Mouse (Mus musculus) midbrain, postnatal 0 days (tissue): ENCODE results near the gene Mob3b. TPM values are rescaled to one million over a fixed set of nuclear protein-coding genes. Genes with fewer than 3 reads are reported as not detected.

ENCODE experiments used
- ATAC-seq: fragments of 200-750 bp; cut with Nextera tagmentation; 2 replicates; pipeline ENCODE4 v1.8.0; 2017; ENCODE audit warnings: moderate number of reproducible peaks, mild to moderate bottlenecking, moderate TSS enrichment, moderate library complexity; ENCODE audit not compliant: low FRiP score
- DNase-seq: peaks from one replicate; pipeline ENCODE4 v3.0.0-alpha.2; 2015; ENCODE audit warnings: low spot score
- H3K27ac ChIP-seq: fragments of 300-500 bp; sonication (generic); 2 replicates; pipeline ENCODE4 v1.5.1; 2014; ENCODE audit warnings: low read depth, mild to moderate bottlenecking, low read length, mixed read lengths
- H3K27me3 ChIP-seq: fragments of 300-500 bp; sonication (generic); 2 replicates; pipeline ENCODE4 v1.6.1; 2014; ENCODE audit warnings: low read length, control low read depth, mixed read lengths; ENCODE audit not compliant: insufficient read depth
- H3K36me3 ChIP-seq: fragments of 300-500 bp; sonication (generic); 2 replicates; pipeline ENCODE4 v1.6.1; 2014; ENCODE audit warnings: low read length, control low read depth, mixed read lengths; ENCODE audit not compliant: insufficient read depth
- H3K4me1 ChIP-seq: fragments of 300-500 bp; sonication (generic); 2 replicates; pipeline ENCODE4 v1.6.1; 2014; ENCODE audit warnings: mild to moderate bottlenecking, control low read depth, antibody characterized with exemption, low read length, mixed read lengths; ENCODE audit not compliant: insufficient read depth
- H3K4me2 ChIP-seq: fragments of 300-500 bp; sonication (generic); 2 replicates; pipeline ENCODE4 v1.6.1; 2014; ENCODE audit warnings: low read depth, mild to moderate bottlenecking, low read length, mixed read lengths; ENCODE audit not compliant: poor library complexity, severe bottlenecking
- H3K4me3 ChIP-seq: fragments of 300-500 bp; sonication (generic); 2 replicates; pipeline ENCODE4 v1.5.1; 2014; ENCODE audit warnings: low read depth, mild to moderate bottlenecking, low read length, moderate library complexity
- H3K9ac ChIP-seq: fragments of 300-500 bp; sonication (generic); replicated peaks from 2 replicates; pipeline ENCODE4 v1.6.1; 2014; ENCODE audit warnings: mild to moderate bottlenecking, low read length, moderate library complexity, mixed read lengths; ENCODE audit not compliant: poor library complexity, severe bottlenecking
- H3K9me3 ChIP-seq: fragments of 300-500 bp; sonication (generic); 2 replicates; pipeline ENCODE4 v1.6.1; 2016; ENCODE audit warnings: low read length, control low read depth
- CTCF ChIP-seq: IDR thresholded peaks from 2 replicates; pipeline ENCODE4 v1.5.1; 2016; ENCODE audit warnings: antibody characterized with exemption, mild to moderate bottlenecking
- WGBS: fragments of 180-500 bp; shearing (Covaris S2); extraction: QIAGEN DNeasy Blood & Tissue Kit; methylation state at CpG from one replicate; pipeline ENCODE4 v1.1.7; 2014; 5-methylcytosine and 5-hydroxymethylcytosine counted together
- polyA plus RNA-seq: library from polyadenylated mRNA; unstranded; fragments of >200 nt; fragmentation: Nextera tagmentation; extraction: Ambion mirVana; gene quantifications from 2 replicates; pipeline ENCODE4 v1.2.1, GENCODE M21; 2015
- total RNA-seq: library from RNA; depleted of rRNA; stranded (reverse); fragments of >200 nt; gene quantifications from 2 replicates; pipeline ENCODE4 v1.2.3, GENCODE M21; 2014

Gene Mob3b
- total and polyA plus RNA-seq, 2 experiments from 2014 or later, result 0.77 to 1.6 TPM

DNA sequence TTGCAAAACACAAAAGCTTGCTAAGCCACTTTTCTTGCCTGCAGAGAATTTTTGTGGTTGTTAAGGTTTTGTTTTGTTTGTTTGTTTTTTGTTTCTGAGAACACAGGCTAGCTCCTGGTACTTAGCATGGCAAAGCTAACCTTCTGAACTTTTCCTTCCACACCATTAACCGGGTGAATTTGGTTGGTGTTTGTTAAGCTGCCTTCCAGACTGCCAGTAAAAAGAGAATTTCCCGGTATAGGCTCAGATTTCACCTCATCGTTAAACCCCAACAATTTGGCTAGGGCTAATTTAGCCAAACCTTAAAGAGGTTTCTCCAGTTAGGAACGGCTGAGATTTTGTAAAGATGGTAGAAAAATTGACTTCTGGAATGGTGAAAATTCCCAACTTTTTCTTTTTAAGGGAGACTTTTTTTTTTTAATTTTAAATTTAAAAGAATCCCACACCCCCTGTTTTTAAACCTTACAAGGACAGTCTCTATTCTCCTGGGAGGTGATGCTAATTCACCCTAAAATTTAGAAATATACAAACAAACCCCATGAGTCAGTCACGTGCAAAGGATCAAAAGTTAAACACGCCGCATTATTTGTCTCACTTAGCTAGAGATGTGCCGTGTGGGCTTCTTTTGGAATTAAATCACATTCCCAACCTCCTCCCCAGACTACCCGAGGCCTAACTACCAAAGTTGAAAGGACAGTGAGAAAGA, 108.1 kb downstream of the Mob3b start:
- Histone ChIP-seq H3K27me3 (no peaks in the 10 kb centered on the region), H3K27ac (no peak overlapping the region), H3K9me3 (no peaks in the 10 kb centered on the region), H3K4me1 (no peaks in the 10 kb centered on the region), H3K4me2 (no peak overlapping the region), H3K4me3 (no peak overlapping the region), H3K9ac (no peak overlapping the region), H3K36me3 (no peaks in the 10 kb centered on the region)
- ATAC-seq (no peak), DNase-seq (no peak)
- WGBS, result 71% methylated on average over 9 of the region's 9 CpGs
- no peak for TF ChIP-seq CTCF

DNA sequence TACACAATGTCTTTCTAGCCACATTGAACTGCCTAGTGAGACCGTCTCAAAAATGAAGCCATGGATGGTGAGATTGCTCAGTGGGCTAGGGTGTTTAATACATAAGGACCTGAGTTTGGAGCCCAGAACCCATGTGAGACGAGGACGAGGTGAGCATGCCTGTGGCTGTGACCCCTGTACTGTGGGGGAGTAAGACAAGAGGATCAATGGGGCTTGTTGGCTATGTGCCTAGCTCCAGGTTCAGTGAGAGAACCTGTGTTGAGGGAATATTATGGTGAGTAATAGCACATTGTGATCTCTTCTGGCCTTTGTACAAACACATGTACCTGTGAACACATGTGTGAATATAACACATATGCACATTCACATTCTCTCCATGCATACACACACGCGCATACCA, 116.4 kb downstream of the Mob3b start:
- no peak overlapping the region for H3K9ac ChIP-seq
- no peak for ATAC-seq
- DNase-seq, result no peak
- no peak for TF ChIP-seq CTCF
- H3K36me3 ChIP-seq, result no peaks in the 10 kb centered on the region
- no peaks in the 10 kb centered on the region for H3K4me1 ChIP-seq
- H3K27me3 ChIP-seq, result no peaks in the 10 kb centered on the region
- H3K4me2 ChIP-seq, result no peak overlapping the region
- WGBS, result 97% methylated on average over 5 of the region's 5 CpGs
- H3K9me3 ChIP-seq, result no peaks in the 10 kb centered on the region
- H3K27ac ChIP-seq, result no peak overlapping the region
- H3K4me3 ChIP-seq, result no peak overlapping the region

DNA sequence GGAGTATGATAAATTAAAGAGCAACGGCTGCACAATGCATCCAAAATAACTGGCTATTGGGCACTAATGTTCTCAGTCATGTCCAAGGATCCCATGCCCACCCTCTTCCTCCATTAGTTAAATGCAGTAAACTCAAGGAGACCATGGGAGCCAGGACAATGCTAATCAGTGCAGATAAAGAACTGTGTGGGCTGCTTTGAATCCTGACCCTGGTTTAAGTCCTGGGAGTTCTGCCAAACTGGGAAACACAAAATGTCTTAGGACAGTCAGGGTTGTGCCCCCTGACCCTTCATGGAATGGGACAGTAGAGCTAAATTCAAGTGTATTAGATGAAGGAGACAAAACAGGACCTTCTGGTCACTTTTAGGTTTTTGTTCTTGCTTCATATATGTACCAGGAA, 117.0 kb downstream of the Mob3b start:
- no peak overlapping the region for H3K4me3 ChIP-seq
- H3K9ac ChIP-seq, result no peak overlapping the region
- no peak overlapping the region for H3K4me2 ChIP-seq
- no peaks in the 10 kb centered on the region for H3K36me3 ChIP-seq
- no peaks in the 10 kb centered on the region for H3K9me3 ChIP-seq
- no peaks in the 10 kb centered on the region for H3K27me3 ChIP-seq
- DNase-seq (no peak), ATAC-seq (no peak)
- 97% methylated on average over 1 of the region's 1 CpGs for WGBS
- no peaks in the 10 kb centered on the region for H3K4me1 ChIP-seq
- H3K27ac ChIP-seq, result no peak overlapping the region
- TF ChIP-seq CTCF, result no peak

DNA sequence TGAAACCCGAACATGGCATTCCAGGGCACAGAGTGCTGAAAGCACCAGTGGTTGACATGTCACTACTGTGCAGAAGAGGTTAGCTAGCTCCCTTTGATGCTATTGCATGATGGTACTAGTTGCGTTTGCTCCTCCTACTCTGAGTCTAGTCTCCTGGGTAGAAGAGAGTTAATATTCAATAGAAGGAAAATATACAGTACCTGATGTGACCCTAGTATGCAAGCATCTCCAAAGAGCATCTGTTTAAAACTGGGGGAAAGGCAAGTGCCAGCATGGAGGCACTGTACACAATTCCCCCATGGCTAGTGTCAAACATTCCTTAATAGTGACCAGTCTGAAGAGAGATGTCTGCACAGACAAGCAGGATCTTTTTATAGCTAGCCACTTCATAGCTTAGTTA, 119.5 kb downstream of the Mob3b start:
- 92% methylated on average over 2 of the region's 2 CpGs for WGBS
- no peak for DNase-seq

DNA sequence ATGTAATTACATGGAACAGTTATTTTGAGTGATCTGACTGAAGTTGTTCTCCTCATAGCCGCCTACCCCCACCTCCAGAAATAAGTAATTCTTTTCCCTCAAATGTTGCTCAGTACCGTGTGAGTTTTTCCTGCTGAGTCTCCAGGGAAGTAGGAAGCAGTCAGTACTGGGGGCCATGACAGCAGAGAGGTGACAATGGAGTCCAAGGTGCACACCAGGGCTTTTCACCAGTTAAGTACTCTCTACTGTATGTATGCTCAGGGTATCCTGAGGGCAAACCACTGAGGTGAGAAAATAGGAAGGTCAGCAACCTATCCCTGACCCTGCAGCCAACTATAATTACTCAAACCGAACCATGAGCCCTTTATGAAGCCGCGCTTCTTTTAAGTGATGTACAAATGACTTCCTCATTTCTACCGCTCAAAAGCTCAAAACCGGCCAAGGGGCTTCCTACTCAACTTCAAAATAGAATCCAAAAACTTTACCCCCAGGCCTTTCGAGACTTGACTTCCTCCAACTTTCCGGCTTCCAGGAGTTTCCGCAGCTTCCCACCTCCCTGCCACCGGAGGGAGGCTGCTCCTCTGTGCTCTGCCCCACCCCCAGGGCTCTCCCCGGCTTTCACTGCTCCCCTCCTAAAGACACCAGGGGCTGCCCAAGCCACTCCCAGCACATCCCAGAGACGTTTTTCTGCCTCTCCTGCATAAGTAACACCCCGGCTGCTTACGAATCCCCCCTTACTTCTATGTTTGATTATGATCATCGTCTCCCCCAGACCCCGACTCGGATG, 122.6 kb downstream of the Mob3b start:
- Histone ChIP-seq H3K9ac (no peak overlapping the region), H3K27ac (no peak overlapping the region), H3K4me3 (no peak overlapping the region), H3K27me3 (no peaks in the 10 kb centered on the region), H3K4me1 (no peaks in the 10 kb centered on the region), H3K36me3 (no peaks in the 10 kb centered on the region), H3K9me3 (no peaks in the 10 kb centered on the region), H3K4me2 (no peak overlapping the region)
- TF ChIP-seq CTCF, result no peak
- WGBS, result 62% methylated on average over 18 of the region's 18 CpGs
- ATAC-seq (no peak), DNase-seq (no peak)

More for the DNA sequence above, 119.5 kb downstream of the Mob3b start:
- ATAC-seq, result no peak
- Histone ChIP-seq H3K4me3 (no peak overlapping the region), H3K36me3 (no peaks in the 10 kb centered on the region), H3K9me3 (no peaks in the 10 kb centered on the region), H3K4me1 (no peaks in the 10 kb centered on the region), H3K27me3 (no peaks in the 10 kb centered on the region), H3K27ac (no peak overlapping the region), H3K4me2 (no peak overlapping the region), H3K9ac (no peak overlapping the region)
- no peak for TF ChIP-seq CTCF

DNA sequence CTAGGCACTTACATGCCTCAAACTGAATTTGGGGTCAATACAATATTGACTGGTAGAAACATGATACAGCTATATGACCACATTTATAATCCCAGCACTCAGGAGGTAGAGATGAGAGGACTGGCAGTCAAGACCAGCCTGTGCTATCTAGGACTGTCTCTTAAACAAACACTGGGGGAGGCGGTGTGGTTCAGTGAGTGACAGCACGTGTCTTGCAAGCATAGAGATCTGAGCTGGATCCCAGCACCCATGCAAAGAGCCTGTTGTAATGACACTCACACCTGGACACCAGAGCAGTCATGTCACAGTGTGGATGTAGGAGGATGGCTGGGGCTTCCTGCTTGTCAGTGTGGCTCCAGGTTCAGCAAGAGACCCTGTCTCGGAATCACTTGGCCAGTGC, 124.5 kb downstream of the Mob3b start:
- Histone ChIP-seq H3K4me1 (no peaks in the 10 kb centered on the region), H3K9ac (no peak overlapping the region), H3K4me3 (no peak overlapping the region), H3K27me3 (no peaks in the 10 kb centered on the region), H3K9me3 (no peaks in the 10 kb centered on the region), H3K36me3 (no peaks in the 10 kb centered on the region), H3K4me2 (no peak overlapping the region), H3K27ac (no peak overlapping the region)
- no peak for TF ChIP-seq CTCF
- 100% methylated on average over 3 of the region's 3 CpGs for WGBS
- ATAC-seq (no peak), DNase-seq (no peak)
